ENCODE assay signal across 9 mouse cellular contexts in the genomic region with DNA sequence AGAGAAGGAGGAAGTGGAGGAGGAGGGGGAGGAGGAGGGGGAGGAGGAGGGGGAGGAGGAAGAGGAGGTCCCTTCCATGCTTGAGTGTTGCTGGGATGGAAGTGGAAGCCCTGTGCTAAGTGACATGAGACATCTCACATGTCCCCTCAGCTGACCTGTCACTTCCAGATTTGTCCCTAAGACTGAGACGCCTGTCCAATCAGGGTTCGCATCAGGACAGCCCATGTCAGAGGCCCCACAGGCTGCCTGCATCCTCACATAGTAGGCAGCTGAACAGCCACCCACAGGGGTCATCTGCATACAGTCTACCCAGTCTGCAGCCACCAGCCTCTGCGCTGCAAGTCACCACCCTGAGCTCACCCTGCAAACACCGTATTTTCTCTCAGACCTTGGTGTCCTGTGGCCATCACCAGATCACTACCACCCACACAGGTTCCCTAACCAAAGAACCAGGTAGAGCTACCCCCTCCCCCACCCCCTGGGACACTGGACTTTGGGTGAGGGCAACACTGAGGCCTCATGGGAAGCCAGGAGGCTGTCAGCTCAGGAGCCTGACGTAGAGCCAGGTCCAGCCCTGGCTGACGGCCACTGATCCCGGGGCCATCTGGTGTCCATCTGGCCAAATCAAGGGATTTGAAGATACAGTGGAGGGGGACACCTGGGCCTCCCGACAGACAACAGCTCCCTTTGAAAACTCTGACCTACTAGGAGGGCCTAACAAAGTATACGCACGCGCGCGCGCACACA. TPM values are rescaled to one million over a fixed set of nuclear protein-coding genes. Genes with fewer than 3 reads are reported as not detected.
DNase-seq lines count a peak whose midpoint lies in the region; ATAC-seq and TF ChIP-seq lines count a peak whose summit lies in the region.
"Had no signal": no experiment of that assay in that cellular context is flagged by ENCODE, and none has a peak within 500 bp of the region (broad histone marks: within the 10 kb centered on the region; RNA-seq: fewer than 3 reads in every experiment).

No protein-coding gene starts in this region.

- no peaks in the 10 kb centered on the region for H3K9me3 ChIP-seq in heart, embryonic 16.5 days (replicated peaks; ENCODE audit: control insufficient read depth, low read length)
- no peaks in the 10 kb centered on the region for H3K9me3 ChIP-seq in intestine, embryonic 16.5 days (ENCODE audit: control insufficient read depth, low read length)
- no peaks in the 10 kb centered on the region for H3K9me3 ChIP-seq in forebrain, postnatal 0 days (ENCODE audit: low read length)

- H3K4me3 ChIP-seq in heart, embryonic 16.5 days (ENCODE audit: low read length), result no peak overlapping the region
- no peak overlapping the region for H3K4me3 ChIP-seq in heart, adult 2 months
- H3K4me3 ChIP-seq in intestine, embryonic 16.5 days (ENCODE audit: low read length), result no peak overlapping the region
- H3K4me3 ChIP-seq in forebrain, postnatal 0 days (ENCODE audit: low read depth, low read length), result no peak overlapping the region

- no peaks in the 10 kb centered on the region for H3K36me3 ChIP-seq in heart, embryonic 16.5 days (ENCODE audit: control insufficient read depth, insufficient read depth)
- H3K36me3 ChIP-seq in heart, adult 2 months (ENCODE audit: control insufficient read depth, insufficient read depth, low read length), result no peaks in the 10 kb centered on the region
- 0 out of 2 replicates have a peak, but pooled peaks cover under 1% of the 10 kb centered on the region for H3K36me3 ChIP-seq in intestine, embryonic 16.5 days (ENCODE audit: control insufficient read depth, insufficient read depth, low read length)
- H3K36me3 ChIP-seq in forebrain, postnatal 0 days (ENCODE audit: insufficient read depth), result no peaks in the 10 kb centered on the region

- no peak for TF ChIP-seq POLR2A in heart, adult 2 months (IDR thresholded peaks at IDR 0.05; ENCODE audit: insufficient read depth, low read depth, low read length)

- no peak overlapping the region for H3K27ac ChIP-seq in heart, embryonic 16.5 days (ENCODE audit: low read length)
- H3K27ac ChIP-seq in heart, adult 2 months, result no peak overlapping the region
- no peak overlapping the region for H3K27ac ChIP-seq in intestine, embryonic 16.5 days (ENCODE audit: low read length)
- no peak overlapping the region for H3K27ac ChIP-seq in forebrain, postnatal 0 days (ENCODE audit: low read depth, low read length)

- H3K4me1 ChIP-seq in heart, embryonic 16.5 days (ENCODE audit: control insufficient read depth, insufficient read depth, low read length), result peaks cover 10% of the 10 kb centered on the region
- peaks cover 4% of the 10 kb centered on the region for H3K4me1 ChIP-seq in heart, adult 2 months (ENCODE audit: control insufficient read depth, insufficient read depth, low read length)
- peaks cover 19% of the 10 kb centered on the region for H3K4me1 ChIP-seq in intestine, embryonic 16.5 days (ENCODE audit: control insufficient read depth, insufficient read depth, low read length)
- H3K4me1 ChIP-seq in forebrain, postnatal 0 days (ENCODE audit: insufficient read depth), result no peaks in the 10 kb centered on the region

- 0 out of 2 replicates have a peak, but pooled peaks have one; percentile 7 for ATAC-seq in heart, embryonic 16.5 days (replicated peaks; ENCODE audit: extremely low read depth, insufficient read depth, low FRiP score)
- ATAC-seq in cerebellum, adult (ENCODE audit: insufficient number of reproducible peaks, low FRiP score, low TSS enrichment), result peak; percentile 79
- no peak for ATAC-seq in intestine, embryonic 16.5 days
- no peak for ATAC-seq in forebrain, postnatal 0 days
- ATAC-seq: Patski had no signal

- no peak for TF ChIP-seq CTCF in heart, adult 2 months (IDR thresholded peaks at IDR 0.05)
- TF ChIP-seq CTCF in forebrain, postnatal 0 days (IDR thresholded peaks at IDR 0.05; ENCODE audit: low read depth), result no peak

- no peaks in the 10 kb centered on the region for H3K27me3 ChIP-seq in heart, embryonic 16.5 days (ENCODE audit: control insufficient read depth, insufficient read depth, low read length)
- no peaks in the 10 kb centered on the region for H3K27me3 ChIP-seq in heart, adult 2 months (ENCODE audit: control insufficient read depth, insufficient read depth, low read length)
- H3K27me3 ChIP-seq in intestine, embryonic 16.5 days (replicated peaks; ENCODE audit: control insufficient read depth, insufficient read depth, low read length), result no peaks in the 10 kb centered on the region
- no peaks in the 10 kb centered on the region for H3K27me3 ChIP-seq in forebrain, postnatal 0 days (ENCODE audit: insufficient read depth, low read length)
- H3K27me3 ChIP-seq: Patski had no signal

- TF ChIP-seq EP300 in heart, adult 2 months (IDR thresholded peaks at IDR 0.05; ENCODE audit: insufficient read depth, low read depth, low read length), result no peak

- intact Hi-C loops in heart, adult 2 months (cut with DNase I), result no loop called here

- H3K79me2 ChIP-seq in heart, adult 2 months (replicated peaks; ENCODE audit: control insufficient read depth, insufficient read depth, low read length), result no peaks in the 10 kb centered on the region

- no peak overlapping the region for H3K9ac ChIP-seq in heart, embryonic 16.5 days (ENCODE audit: low read length)
- no peak overlapping the region for H3K9ac ChIP-seq in heart, adult 2 months (ENCODE audit: low read depth, low read length)
- peak overlapping the region; percentile 19; the same call in 1 of the 2 replicates for H3K9ac ChIP-seq in intestine, embryonic 16.5 days (ENCODE audit: low read depth, low read length)
- H3K9ac ChIP-seq in forebrain, postnatal 0 days, result no peak overlapping the region

- no peak overlapping the region for H3K4me2 ChIP-seq in heart, embryonic 16.5 days (ENCODE audit: low read depth, low read length)
- no peak overlapping the region for H3K4me2 ChIP-seq in intestine, embryonic 16.5 days (ENCODE audit: low read depth, low read length)
- no peak overlapping the region for H3K4me2 ChIP-seq in forebrain, postnatal 0 days (ENCODE audit: low read depth)

- 65% methylated on average over 14 of the region's 14 CpGs for WGBS in heart, embryonic 16.5 days
- 58% methylated on average over 14 of the region's 14 CpGs for WGBS in heart, adult 2 months
- WGBS in intestine, embryonic 16.5 days, result 66% methylated on average over 14 of the region's 14 CpGs
- 66% methylated on average over 14 of the region's 14 CpGs for WGBS in forebrain, postnatal 0 days

- no peak for DNase-seq in heart, adult 2 months
- DNase-seq in lung, postnatal 10 days, result peak; percentile 29
- no peak for DNase-seq in left cerebral cortex, adult 9 months (ENCODE audit: low spot score in 2 of 2)
- no peak for DNase-seq in thymus, postnatal 0 days (ENCODE audit: low spot score)
- DNase-seq in forebrain, postnatal 0 days, result no peak

RNA-seq across cellular contexts. Expression of a gene that starts 9.6 kb away (rescaled TPM):
- polyA plus RNA-seq in heart, embryonic 16.5 days (2015; fragmentation: Nextera tagmentation; extraction: Ambion mirVana), result 11.4 and 11.9 TPM in 2 replicates
- total RNA-seq in heart, adult 2 months (2021), result 1 to 10 TPM; 4.3 to 4.9 TPM
- 6.3 and 7.5 TPM in 2 replicates for polyA plus RNA-seq in heart, adult 2 months (2012; rRNA removed)
- polyA plus RNA-seq in intestine, embryonic 16.5 days (2015; fragmentation: Nextera tagmentation; extraction: Ambion mirVana), result 39.1 and 48.3 TPM in 2 replicates
- polyA plus RNA-seq in thymus, postnatal 0 days (2015; fragmentation: Nextera tagmentation; extraction: Ambion mirVana), result 11.1 and 12.2 TPM in 2 replicates
- total RNA-seq in forebrain, postnatal 0 days (2014; rRNA removed), result 26.6 and 29.9 TPM in 2 replicates
- polyA plus RNA-seq in forebrain, postnatal 0 days (2015; fragmentation: Nextera tagmentation; extraction: Ambion mirVana), result 24.4 and 26.4 TPM in 2 replicates

RNA-seq across cellular contexts. Expression of a gene that starts 16.5 kb away (rescaled TPM):
- 509 and 560 TPM in 2 replicates for polyA plus RNA-seq in heart, embryonic 16.5 days (2015; fragmentation: Nextera tagmentation; extraction: Ambion mirVana)
- 100 to 1,000 TPM; 587 to 660 TPM for total RNA-seq in heart, adult 2 months (2021)
- polyA plus RNA-seq in heart, adult 2 months (2012; rRNA removed), result 335 and 344 TPM in 2 replicates
- polyA plus RNA-seq in intestine, embryonic 16.5 days (2015; fragmentation: Nextera tagmentation; extraction: Ambion mirVana), result 894 and 926 TPM in 2 replicates
- polyA plus RNA-seq in thymus, postnatal 0 days (2015; fragmentation: Nextera tagmentation; extraction: Ambion mirVana), result 1,685 and 1,731 TPM in 2 replicates
- 1,173 and 2,728 TPM in 2 replicates for total RNA-seq in forebrain, postnatal 0 days (2014; rRNA removed)
- polyA plus RNA-seq in forebrain, postnatal 0 days (2015; fragmentation: Nextera tagmentation; extraction: Ambion mirVana), result 1,003 and 1,434 TPM in 2 replicates

RNA-seq across cellular contexts. Expression of a gene that starts 42.4 kb away (rescaled TPM):
- 1.1 and 1.3 TPM in 2 replicates for polyA plus RNA-seq in heart, embryonic 16.5 days (2015; fragmentation: Nextera tagmentation; extraction: Ambion mirVana)
- under 1 TPM; 0.16 to 0.18 TPM for total RNA-seq in heart, adult 2 months (2021)
- 0.44 and 1.5 TPM in 2 replicates for polyA plus RNA-seq in heart, adult 2 months (2012; rRNA removed)
- polyA plus RNA-seq in intestine, embryonic 16.5 days (2015; fragmentation: Nextera tagmentation; extraction: Ambion mirVana), result 0.39 and 0.50 TPM in 2 replicates
- 0.94 and 1.1 TPM in 2 replicates for polyA plus RNA-seq in thymus, postnatal 0 days (2015; fragmentation: Nextera tagmentation; extraction: Ambion mirVana)
- total RNA-seq in forebrain, postnatal 0 days (2014; rRNA removed), result 4.7 and 8.9 TPM in 2 replicates
- polyA plus RNA-seq in forebrain, postnatal 0 days (2015; fragmentation: Nextera tagmentation; extraction: Ambion mirVana), result 3.1 and 4.4 TPM in 2 replicates

Comparison
In these comparisons a context has a peak if more than half of its experiments do, and no peak if none do; other contexts are left out.
1. ATAC-seq: peak in heart, embryonic 16.5 days (single experiment) and cerebellum, adult (single experiment); none in intestine, embryonic 16.5 days (single experiment) and forebrain, postnatal 0 days (single experiment).